13 mouse cellular contexts compared by ENCODE assay signal in genomic region chr7:44436267-44436666, GRCm38 (mm10). TPM values are rescaled to one million over a fixed set of nuclear protein-coding genes. Genes with fewer than 3 reads are reported as not detected.
DNase-seq lines count a peak whose midpoint lies in the region; ATAC-seq and TF ChIP-seq lines count a peak whose summit lies in the region.
"Had no signal": no experiment of that assay in that cellular context is flagged by ENCODE, and none has a peak within 500 bp of the region (broad histone marks: within the 10 kb centered on the region; RNA-seq: fewer than 3 reads in every experiment).

No protein-coding gene starts in this region.

- H3K9me3 ChIP-seq in liver, embryonic 14.5 days (ENCODE audit: control insufficient read depth, low read length) = no peaks in the 10 kb centered on the region
- no peaks in the 10 kb centered on the region for H3K9me3 ChIP-seq in liver, embryonic 11.5 days (ENCODE audit: control insufficient read depth, low read length)
- no peaks in the 10 kb centered on the region for H3K9me3 ChIP-seq in ES-Bruce4 (replicated peaks; ENCODE audit: control insufficient read depth, insufficient read depth, low read length, poor library complexity, severe bottlenecking)

- ATAC-seq in liver, embryonic 14.5 days (ENCODE audit: insufficient read depth) = no peak
- no peak for ATAC-seq in liver, embryonic 11.5 days (replicated peaks; ENCODE audit: low FRiP score)
- ATAC-seq: activated CD4-positive, CD25-positive, alpha-beta regulatory T cell, adult 4 months had no signal

- H3K9ac ChIP-seq in liver, embryonic 14.5 days (replicated peaks) = no peak overlapping the region
- H3K9ac ChIP-seq in liver, embryonic 11.5 days (ENCODE audit: low read depth, low read length) = no peak overlapping the region
- H3K9ac ChIP-seq in ES-Bruce4 (ENCODE audit: low read depth, poor library complexity, severe bottlenecking) = no peak overlapping the region

- 5% methylated on average over 1 of the region's 1 CpGs for WGBS in liver, embryonic 14.5 days (ENCODE audit: insufficient replicate concordance)
- 13% methylated on average over 1 of the region's 1 CpGs for WGBS in liver, embryonic 11.5 days

- TF ChIP-seq POLR2A in ES-Bruce4 (IDR thresholded peaks at IDR 0.05; ENCODE audit: insufficient read depth, low read length) = no peak

- TF ChIP-seq EP300 in liver, embryonic 14.5 days (IDR thresholded peaks at IDR 0.05; ENCODE audit: low read depth) = no peak
- no peak for TF ChIP-seq EP300 in ES-Bruce4 (IDR thresholded peaks at IDR 0.05; ENCODE audit: insufficient read depth, low read depth, low read length)

- H3K4me2 ChIP-seq in liver, embryonic 14.5 days (ENCODE audit: low read depth) = no peak overlapping the region
- H3K4me2 ChIP-seq in liver, embryonic 11.5 days = no peak overlapping the region

- H3K4me3 ChIP-seq in liver, embryonic 14.5 days (ENCODE audit: insufficient read depth in 1 of 2, low read depth in 2 of 2, low read length in 2 of 2) = no peak overlapping the region
- no peak overlapping the region for H3K4me3 ChIP-seq in liver, embryonic 11.5 days (ENCODE audit: low read depth, low read length)
- H3K4me3 ChIP-seq in ES-Bruce4 (ENCODE audit: low read depth, low read length) = no peak overlapping the region
- H3K4me3 ChIP-seq: erythroblast, embryonic 14.5 days had no signal

- peak; percentile 50 to 63 for DNase-seq in cerebellum, adult 18-20 months
- no peak for DNase-seq in cerebellum, adult 8-10 months
- no peak for DNase-seq in liver, embryonic 14.5 days (ENCODE audit: low read depth in 3 of 3, low spot score in 3 of 3)
- no peak for DNase-seq in liver, embryonic 11.5 days (ENCODE audit: low spot score)
- peak; percentile 53 to 66 for DNase-seq in cerebellum, postnatal 25 days
- no peak for DNase-seq in right cerebral cortex, postnatal 14 days
- no peak for DNase-seq in frontal cortex, postnatal 10 days (ENCODE audit: low spot score in 2 of 2)
- DNase-seq: heart, postnatal 10 days; kidney, postnatal 14 days; lung, adult 18-20 months had no signal

- H3K27me3 ChIP-seq in liver, embryonic 14.5 days (ENCODE audit: control insufficient read depth, insufficient read depth, low read length) = peaks cover 32% of the 10 kb centered on the region
- H3K27me3 ChIP-seq in liver, embryonic 11.5 days (replicated peaks; ENCODE audit: control insufficient read depth, insufficient read depth, low read length) = peaks cover 56% of the 10 kb centered on the region
- H3K27me3 ChIP-seq in ES-Bruce4 (ENCODE audit: control insufficient read depth, insufficient read depth, low read length, poor library complexity, severe bottlenecking) = no peaks in the 10 kb centered on the region

- peak; percentile 52 for TF ChIP-seq CTCF in liver, embryonic 14.5 days (IDR thresholded peaks at IDR 0.05; ENCODE audit: low read depth)
- peak; percentile 32 for TF ChIP-seq CTCF in ES-Bruce4 (IDR thresholded peaks at IDR 0.05; ENCODE audit: low read depth, low read length)

- peaks cover 8 to 14% of the 10 kb centered on the region in 2 experiments for H3K4me1 ChIP-seq in liver, embryonic 14.5 days (replicated peaks; ENCODE audit: control insufficient read depth in 2 of 2, insufficient read depth in 2 of 2, low read length in 1 of 2)
- 0 out of 2 replicates have a peak, but pooled peaks cover 2% of the 10 kb centered on the region for H3K4me1 ChIP-seq in liver, embryonic 11.5 days (replicated peaks; ENCODE audit: control insufficient read depth, insufficient read depth, low read length)
- H3K4me1 ChIP-seq in ES-Bruce4 (ENCODE audit: control insufficient read depth, insufficient read depth, low read length) = peaks cover 2% of the 10 kb centered on the region

- H3K27ac ChIP-seq in liver, embryonic 14.5 days = no peak overlapping the region
- no peak overlapping the region for H3K27ac ChIP-seq in liver, embryonic 11.5 days (ENCODE audit: low read depth, low read length)
- no peak overlapping the region for H3K27ac ChIP-seq in ES-Bruce4 (ENCODE audit: insufficient read depth, low read length)

- no peaks in the 10 kb centered on the region for H3K36me3 ChIP-seq in liver, embryonic 14.5 days (replicated peaks; ENCODE audit: control insufficient read depth, insufficient read depth, low read depth)
- H3K36me3 ChIP-seq in liver, embryonic 11.5 days (ENCODE audit: control insufficient read depth, insufficient read depth, low read length) = no peaks in the 10 kb centered on the region
- H3K36me3 ChIP-seq in ES-Bruce4 (ENCODE audit: control insufficient read depth, insufficient read depth, low read length, poor library complexity, severe bottlenecking) = no peaks in the 10 kb centered on the region

RNA-seq across cellular contexts. Expression of gene Lrrc4b, which starts 7.4 kb away (rescaled TPM):
- polyA plus RNA-seq in liver, embryonic 14.5 days (2012; rRNA removed) = 0.02 and 0.30 TPM in 2 replicates
- polyA plus RNA-seq in liver, embryonic 14.5 days (2014; fragmentation: Nextera tagmentation; extraction: Ambion mirVana) = not detected in 2 replicates
- polyA plus RNA-seq in liver, embryonic 11.5 days (2014; fragmentation: Nextera tagmentation; extraction: Ambion mirVana) = 0.25 and 0.52 TPM in 2 replicates
- polyA plus RNA-seq in ES-Bruce4 (2011; ENCODE audit: insufficient read depth, insufficient read length, low read depth, missing spikeins) = not detected in 2 replicates
- polyA plus RNA-seq: activated CD4-positive, CD25-positive, alpha-beta regulatory T cell, adult 4 months; erythroblast, embryonic 14.5 days had no signal

RNA-seq across cellular contexts. Expression of gene Aspdh, which starts 28.9 kb away (rescaled TPM):
- 10.2 and 14.7 TPM in 2 replicates for polyA plus RNA-seq in liver, embryonic 14.5 days (2012; rRNA removed)
- 10.9 and 11.0 TPM in 2 replicates for polyA plus RNA-seq in liver, embryonic 14.5 days (2014; fragmentation: Nextera tagmentation; extraction: Ambion mirVana)
- 5.6 and 6.4 TPM in 2 replicates for polyA plus RNA-seq in liver, embryonic 11.5 days (2014; fragmentation: Nextera tagmentation; extraction: Ambion mirVana)
- polyA plus RNA-seq in ES-Bruce4 (2011; ENCODE audit: insufficient read depth, insufficient read length, low read depth, missing spikeins) = not detected in 2 replicates
- polyA plus RNA-seq: activated CD4-positive, CD25-positive, alpha-beta regulatory T cell, adult 4 months had no signal

RNA-seq across cellular contexts. Expression of gene Josd2, which starts 31.5 kb away (rescaled TPM):
- 212 TPM in 2 replicates for polyA plus RNA-seq in liver, embryonic 14.5 days (2012; rRNA removed)
- polyA plus RNA-seq in liver, embryonic 14.5 days (2014; fragmentation: Nextera tagmentation; extraction: Ambion mirVana) = 155 and 164 TPM in 2 replicates
- polyA plus RNA-seq in liver, embryonic 11.5 days (2014; fragmentation: Nextera tagmentation; extraction: Ambion mirVana) = 145 and 146 TPM in 2 replicates
- polyA plus RNA-seq in ES-Bruce4 (2011; ENCODE audit: insufficient read depth, insufficient read length, low read depth, missing spikeins) = 9.7 and 12.3 TPM in 2 replicates

RNA-seq across cellular contexts. Expression of gene 1700008O03Rik, which starts 50.6 kb away (rescaled TPM):
- 0.06 and 0.12 TPM in 2 replicates for polyA plus RNA-seq in liver, embryonic 14.5 days (2012; rRNA removed)
- polyA plus RNA-seq in liver, embryonic 14.5 days (2014; fragmentation: Nextera tagmentation; extraction: Ambion mirVana) = not detected in 2 replicates
- polyA plus RNA-seq in liver, embryonic 11.5 days (2014; fragmentation: Nextera tagmentation; extraction: Ambion mirVana) = 0.83 and 0.93 TPM in 2 replicates
- polyA plus RNA-seq in ES-Bruce4 (2011; ENCODE audit: insufficient read depth, insufficient read length, low read depth, missing spikeins) = 7.7 and 8.3 TPM in 2 replicates

RNA-seq across cellular contexts. Expression of gene Syt3, which starts 52.4 kb away (rescaled TPM):
- polyA plus RNA-seq in liver, embryonic 14.5 days (2012; rRNA removed) = 0.02 and 0.06 TPM in 2 replicates
- 0.14 TPM in 1 of 2 replicates, not detected in the other for polyA plus RNA-seq in liver, embryonic 14.5 days (2014; fragmentation: Nextera tagmentation; extraction: Ambion mirVana)
- polyA plus RNA-seq in liver, embryonic 11.5 days (2014; fragmentation: Nextera tagmentation; extraction: Ambion mirVana) = 0.35 and 0.40 TPM in 2 replicates
- polyA plus RNA-seq in ES-Bruce4 (2011; ENCODE audit: insufficient read depth, insufficient read length, low read depth, missing spikeins) = 1.8 and 1.9 TPM in 2 replicates
- polyA plus RNA-seq: activated CD4-positive, CD25-positive, alpha-beta regulatory T cell, adult 4 months; erythroblast, embryonic 14.5 days had no signal

Comparison
In these comparisons a context has a peak if more than half of its experiments do, and no peak if none do; other contexts are left out.
1. DNase-seq: peak in cerebellum, adult 18-20 months (2 of 2) and cerebellum, postnatal 25 days (2 of 2); none in cerebellum, adult 8-10 months (single experiment), liver, embryonic 14.5 days (0 of 3), liver, embryonic 11.5 days (single experiment), right cerebral cortex, postnatal 14 days (single experiment) and frontal cortex, postnatal 10 days (0 of 2).
2. RNA of gene Josd2, which starts 31.5 kb away (polyA plus RNA-seq): 155 to 212 TPM in liver, embryonic 14.5 days and 145 to 146 TPM in liver, embryonic 11.5 days; 9.7 to 12.3 TPM in ES-Bruce4; every median in the first group is over 10 times any median in the second.